8 mouse cellular contexts compared by ENCODE assay signal in the genomic region with DNA sequence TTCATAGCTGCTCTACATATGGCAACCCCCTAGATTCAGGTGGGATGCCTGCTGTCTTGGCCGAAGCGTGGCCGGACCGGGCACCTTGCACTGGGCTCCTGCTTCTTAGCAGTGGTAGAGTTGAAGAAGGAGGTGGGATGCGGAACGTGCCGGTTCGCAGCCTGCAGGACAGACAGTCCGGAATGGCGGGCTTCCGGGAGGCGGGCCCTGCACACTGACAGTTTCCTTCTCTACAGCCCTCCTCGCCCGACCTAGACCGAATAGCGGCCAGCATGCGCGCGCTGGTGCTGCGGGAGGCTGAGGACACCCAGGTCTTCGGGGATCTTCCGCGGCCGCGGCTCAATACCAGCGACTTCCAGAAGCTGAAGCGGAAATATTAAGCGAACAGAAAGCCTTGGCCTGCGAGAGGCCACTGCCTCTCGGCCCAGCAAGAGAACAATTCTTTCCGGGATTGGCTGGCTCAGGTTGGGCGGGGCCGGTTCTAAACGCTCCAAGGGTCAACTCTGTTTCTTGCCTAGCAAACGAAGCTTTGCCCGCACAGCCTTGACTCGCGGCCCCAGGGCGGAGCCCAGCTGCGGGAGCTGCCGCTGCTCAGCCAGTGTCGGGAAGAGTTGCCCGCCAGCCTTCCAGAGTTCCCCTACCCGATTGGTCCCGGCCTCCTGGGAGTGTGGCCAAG. TPM values are rescaled to one million over a fixed set of nuclear protein-coding genes. Genes with fewer than 3 reads are reported as not detected.
DNase-seq lines count a peak whose midpoint lies in the region; ATAC-seq and TF ChIP-seq lines count a peak whose summit lies in the region.

No protein-coding gene starts in this region.

- WGBS in forebrain, embryonic 12.5 days: 2% methylated on average over 45 of the region's 45 CpGs
- WGBS in large intestine, adult 2 months: under 1% methylated on average over 45 of the region's 45 CpGs
- under 1% methylated on average over 45 of the region's 45 CpGs for WGBS in thymus, adult 2 months

- H3K9me3 ChIP-seq in forebrain, embryonic 12.5 days: no peaks in the 10 kb centered on the region

- H3K27me3 ChIP-seq in forebrain, embryonic 12.5 days: no peaks in the 10 kb centered on the region
- H3K27me3 ChIP-seq in thymus, adult 2 months (ENCODE audit: control insufficient read depth, insufficient read depth, low read length): no peaks in the 10 kb centered on the region

- H3K27ac ChIP-seq in forebrain, embryonic 12.5 days: peak overlapping the region; percentile 92
- peak overlapping the region; percentile 85 for H3K27ac ChIP-seq in thymus, adult 2 months (ENCODE audit: control insufficient read depth, insufficient read depth, low read length)

- H3K4me1 ChIP-seq in forebrain, embryonic 12.5 days: peaks cover 59% of the 10 kb centered on the region
- H3K4me1 ChIP-seq in thymus, adult 2 months (replicated peaks; ENCODE audit: control insufficient read depth, insufficient read depth, low read length): peaks cover 44% of the 10 kb centered on the region

- peak; percentile 35; the same call in 1 of the 2 replicates for TF ChIP-seq CTCF in thymus, adult 2 months (IDR thresholded peaks at IDR 0.05; ENCODE audit: borderline replicate concordance, control insufficient read depth, extremely low read depth, insufficient read depth, low read length, poor library complexity)

- intact Hi-C loops in heart, postnatal 25 days (cut with DNase I): no loop called here

- peaks cover 13% of the 10 kb centered on the region for H3K36me3 ChIP-seq in forebrain, embryonic 12.5 days (replicated peaks)
- no peaks in the 10 kb centered on the region for H3K36me3 ChIP-seq in thymus, adult 2 months (ENCODE audit: control insufficient read depth, insufficient read depth, low read length)

- H3K4me2 ChIP-seq in forebrain, embryonic 12.5 days: peak overlapping the region; percentile 85

- peak overlapping the region; percentile 71 for H3K9ac ChIP-seq in forebrain, embryonic 12.5 days

- H3K4me3 ChIP-seq in forebrain, embryonic 12.5 days (replicated peaks): peak overlapping the region; percentile 49
- H3K4me3 ChIP-seq in thymus, adult 2 months (ENCODE audit: control insufficient read depth, insufficient read depth, low read length): peak overlapping the region; percentile 97

- peak; percentile 74 for DNase-seq in ES-CJ7 (ENCODE audit: low read depth, low spot score)
- peak; percentile 84 for DNase-seq in heart, postnatal 25 days (ENCODE audit: low spot score)
- peak; percentile 88 for DNase-seq in large intestine, adult 2 months (ENCODE audit: low read depth, low spot score)
- DNase-seq in lung, postnatal 10 days: peak; percentile 93
- peak; percentile 94 for DNase-seq in ovary, adult 18-20 months (ENCODE audit: low spot score)
- peak; percentile 84 for DNase-seq in thymus, adult 2 months

- peak; percentile 41; the same call in 1 of the 2 replicates for ATAC-seq in cerebellum, adult (ENCODE audit: insufficient number of reproducible peaks, low FRiP score, low TSS enrichment)
- peak; percentile 22 for ATAC-seq in forebrain, embryonic 12.5 days (ENCODE audit: low FRiP score)

- TF ChIP-seq POLR2A in thymus, adult 2 months (IDR thresholded peaks at IDR 0.05; ENCODE audit: control insufficient read depth, extremely low read depth, insufficient read depth, low read length, poor library complexity): peak; percentile 80

RNA-seq across cellular contexts. Expression of a gene that starts 2.4 kb away (rescaled TPM):
- 37.8 and 39.1 TPM in 2 replicates for polyA plus RNA-seq in forebrain, embryonic 12.5 days (2016; fragmentation: Nextera tagmentation; extraction: Ambion mirVana)
- total RNA-seq in heart, postnatal 25 days (2021): 10 to 100 TPM; 16.0 to 16.6 TPM
- 52.1 and 57.9 TPM in 2 replicates for polyA plus RNA-seq in large intestine, adult 2 months (2012; rRNA removed)
- 110 and 135 TPM in 2 replicates for polyA plus RNA-seq in thymus, adult 2 months (2012; rRNA removed)

RNA-seq across cellular contexts. Expression of a gene that starts 5.6 kb away (rescaled TPM):
- polyA plus RNA-seq in forebrain, embryonic 12.5 days (2016; fragmentation: Nextera tagmentation; extraction: Ambion mirVana): 80.7 and 83.8 TPM in 2 replicates
- total RNA-seq in heart, postnatal 25 days (2021): 10 to 100 TPM; 44.3 to 47.0 TPM
- 44.6 and 49.0 TPM in 2 replicates for polyA plus RNA-seq in large intestine, adult 2 months (2012; rRNA removed)
- 138 and 151 TPM in 2 replicates for polyA plus RNA-seq in thymus, adult 2 months (2012; rRNA removed)

RNA-seq across cellular contexts. Expression of a gene that starts 5.7 kb away (rescaled TPM):
- 95.2 and 96.0 TPM in 2 replicates for polyA plus RNA-seq in forebrain, embryonic 12.5 days (2016; fragmentation: Nextera tagmentation; extraction: Ambion mirVana)
- total RNA-seq in heart, postnatal 25 days (2021): 10 to 100 TPM; 61.8 to 75.9 TPM
- polyA plus RNA-seq in large intestine, adult 2 months (2012; rRNA removed): 61.3 and 67.2 TPM in 2 replicates
- 91.4 and 120 TPM in 2 replicates for polyA plus RNA-seq in thymus, adult 2 months (2012; rRNA removed)

RNA-seq across cellular contexts. Expression of a gene that starts 15.1 kb away (rescaled TPM):
- 595 and 609 TPM in 2 replicates for polyA plus RNA-seq in forebrain, embryonic 12.5 days (2016; fragmentation: Nextera tagmentation; extraction: Ambion mirVana)
- 100 to 1,000 TPM; 153 to 165 TPM for total RNA-seq in heart, postnatal 25 days (2021)
- polyA plus RNA-seq in large intestine, adult 2 months (2012; rRNA removed): 111 and 141 TPM in 2 replicates
- polyA plus RNA-seq in thymus, adult 2 months (2012; rRNA removed): 316 and 338 TPM in 2 replicates

RNA-seq across cellular contexts. Expression of a gene that starts 38.0 kb away (rescaled TPM):
- 172 and 178 TPM in 2 replicates for polyA plus RNA-seq in forebrain, embryonic 12.5 days (2016; fragmentation: Nextera tagmentation; extraction: Ambion mirVana)
- 10 to 100 TPM; 66.7 to 73.9 TPM for total RNA-seq in heart, postnatal 25 days (2021)
- polyA plus RNA-seq in large intestine, adult 2 months (2012; rRNA removed): 69.4 and 102 TPM in 2 replicates
- 220 and 266 TPM in 2 replicates for polyA plus RNA-seq in thymus, adult 2 months (2012; rRNA removed)

Comparison
In these comparisons a context has a peak if more than half of its experiments do, and no peak if none do; other contexts are left out.
1. Peak in every context shown above with its lines: DNase-seq, ATAC-seq, H3K4me3 ChIP-seq and H3K27ac ChIP-seq.